Mouse (Mus musculus): ENCODE measurements around the gene Iqgap1. TPM values are rescaled to one million over a fixed set of nuclear protein-coding genes. Genes with fewer than 3 reads are reported as not detected.

The Iqgap1 gene
- polyA plus RNA-seq, 1 experiment, result 62.3 TPM

GRCm38 (mm10) chr7:80667190-80667589 lies 158.6 kb downstream of the Iqgap1 start:
- WGBS, result 20% methylated on average over 11 of the region's 11 CpGs

GRCm38 (mm10) chr7:80666198-80666915 lies 159.4 kb downstream of the Iqgap1 start:
- Histone ChIP-seq H3K4me1 (ENCODE audit: control insufficient read depth, insufficient read depth, low read length) (no peaks in the 10 kb centered on the region; the same call in 1 of the 2 replicates), H3K27ac (ENCODE audit: control insufficient read depth, insufficient read depth, low read depth, low read length, poor library complexity) (no peak overlapping the region)

More at GRCm38 (mm10) chr7:80667190-80667589, 158.6 kb downstream of the Iqgap1 start:
- no peak overlapping the region for H3K4me3 ChIP-seq (replicated peaks; ENCODE audit: control insufficient read depth, low read depth, low read length)
- no peaks in the 10 kb centered on the region; the same call in 1 of the 2 replicates for H3K4me1 ChIP-seq (ENCODE audit: control insufficient read depth, insufficient read depth, low read length)
- no peak overlapping the region; the same call in 1 of the 2 replicates for H3K27ac ChIP-seq (ENCODE audit: control insufficient read depth, insufficient read depth, low read depth, low read length, poor library complexity)
- TF ChIP-seq CTCF (IDR thresholded peaks at IDR 0.05; ENCODE audit: control insufficient read depth, insufficient read depth, low read length), result no peak
- no peak for TF ChIP-seq POLR2A (IDR thresholded peaks at IDR 0.05; ENCODE audit: borderline replicate concordance, control insufficient read depth, low read depth, low read length)

More at GRCm38 (mm10) chr7:80666198-80666915, 159.4 kb downstream of the Iqgap1 start:
- no peak for TF ChIP-seq CTCF (IDR thresholded peaks at IDR 0.05; ENCODE audit: control insufficient read depth, insufficient read depth, low read length)
- no peak for TF ChIP-seq POLR2A (IDR thresholded peaks at IDR 0.05; ENCODE audit: borderline replicate concordance, control insufficient read depth, low read depth, low read length)
- 47% methylated on average over 10 of the region's 10 CpGs for WGBS
- H3K4me3 ChIP-seq (replicated peaks; ENCODE audit: control insufficient read depth, low read depth, low read length), result no peak overlapping the region

Other genes with a start within 250 kb of the Iqgap1 start
- gene Crtc3, start 137.1 kb downstream of the Iqgap1 start, polyA plus RNA-seq (2011; ENCODE audit: insufficient read depth, insufficient read length, low replicate concordance, missing spikeins), result 5.7 and 8.2 TPM in 2 replicates
- gene Zscan2, start 34.9 kb upstream of the Iqgap1 start, polyA plus RNA-seq (2011; ENCODE audit: insufficient read depth, insufficient read length, low replicate concordance, missing spikeins), result 1.9 and 6.1 TPM in 2 replicates
- 11.1 and 12.8 TPM in 2 replicates for gene Wdr73, start 75.3 kb upstream of the Iqgap1 start, polyA plus RNA-seq (2011; ENCODE audit: insufficient read depth, insufficient read length, low replicate concordance, missing spikeins)
- gene Nmb, start 79.1 kb upstream of the Iqgap1 start, polyA plus RNA-seq (2011; ENCODE audit: insufficient read depth, insufficient read length, low replicate concordance, missing spikeins), result 5.4 and 21.2 TPM in 2 replicates
- 44.5 and 47.9 TPM in 2 replicates for gene Sec11a, start 121.8 kb upstream of the Iqgap1 start, polyA plus RNA-seq (2011; ENCODE audit: insufficient read depth, insufficient read length, low replicate concordance, missing spikeins)
- gene Zfp592, start 167.7 kb upstream of the Iqgap1 start, polyA plus RNA-seq (2011; ENCODE audit: insufficient read depth, insufficient read length, low replicate concordance, missing spikeins), result 13.7 and 24.7 TPM in 2 replicates
- gene Alpk3, start 231.6 kb upstream of the Iqgap1 start, polyA plus RNA-seq (2011; ENCODE audit: insufficient read depth, insufficient read length, low replicate concordance, missing spikeins), result 0.22 TPM in 1 of 2 replicates, not detected in the other

Measured in bone marrow, adult 2 months (tissue).